Mouse (Mus musculus): Measurements from ENCODE around the gene Ipo11. TPM values are rescaled to one million over a fixed set of nuclear protein-coding genes. Genes with fewer than 3 reads are reported as not detected.

Gene Ipo11
- polyA plus RNA-seq, 1 experiment from 2014 or later, result 14.3 TPM

DNA sequence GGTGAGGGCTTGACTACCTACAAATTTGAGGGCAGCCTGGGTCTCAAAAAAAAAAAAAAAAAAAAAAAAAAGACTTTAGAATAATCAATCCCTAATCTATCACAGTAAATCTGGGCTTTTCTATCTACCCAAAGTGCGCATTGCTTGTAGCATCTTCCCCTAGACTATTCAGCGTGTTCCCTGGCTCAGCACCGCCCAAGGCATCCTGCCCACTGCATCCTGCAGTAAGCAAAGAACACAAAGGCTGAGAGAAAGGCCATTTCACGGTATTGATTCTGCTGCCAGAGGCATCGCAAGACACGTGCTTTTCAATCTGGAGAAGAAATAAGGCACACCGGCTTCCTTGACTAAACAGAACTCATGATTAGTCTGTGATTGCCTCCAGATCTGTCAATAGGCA is 147.9 kb downstream of the Ipo11 start:
- H3K27me3 ChIP-seq (ENCODE audit: control insufficient read depth, insufficient read depth, low read length), result no peaks in the 10 kb centered on the region
- WGBS, result 87% methylated on average over 7 of the region's 7 CpGs
- DNase-seq (ENCODE audit: low spot score), result no peak
- H3K4me3 ChIP-seq (ENCODE audit: low read depth, low read length), result no peak overlapping the region
- H3K9ac ChIP-seq (ENCODE audit: low read length), result no peak overlapping the region
- H3K9me3 ChIP-seq (ENCODE audit: control insufficient read depth, low read length), result no peaks in the 10 kb centered on the region
- no peaks in the 10 kb centered on the region for H3K4me1 ChIP-seq (replicated peaks; ENCODE audit: control insufficient read depth, insufficient read depth)
- H3K4me2 ChIP-seq (replicated peaks; ENCODE audit: low read depth), result no peak overlapping the region
- H3K36me3 ChIP-seq (ENCODE audit: control insufficient read depth, insufficient read depth, low read length), result no peaks in the 10 kb centered on the region; the same call in 1 of the 2 replicates
- no peak overlapping the region for H3K27ac ChIP-seq (replicated peaks)
- ATAC-seq (ENCODE audit: low FRiP score, low TSS enrichment), result no peak
- TF ChIP-seq EP300 (optimal IDR thresholded peaks at IDR 0.05), result no peak
- TF ChIP-seq CTCF (IDR thresholded peaks at IDR 0.05; ENCODE audit: low read depth), result no peak

DNA sequence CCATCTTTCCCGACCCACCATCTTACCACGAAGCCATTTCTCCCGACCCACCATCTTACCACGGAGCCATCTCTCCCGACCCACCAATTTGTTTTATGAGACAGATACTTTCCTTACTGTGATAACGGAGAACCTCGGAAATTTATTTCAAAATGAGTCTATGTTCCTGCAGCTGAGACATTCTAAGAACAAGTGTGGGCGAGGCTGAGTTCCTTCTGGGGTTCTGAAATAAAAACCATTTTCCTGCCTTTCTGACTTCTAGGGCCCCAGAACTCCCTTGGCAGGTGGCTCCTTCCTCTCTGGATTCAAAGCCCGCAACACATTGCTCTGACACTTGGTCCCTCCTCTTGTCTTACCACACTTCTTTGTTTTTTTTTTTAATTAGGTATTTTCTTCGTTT is 168.0 kb downstream of the Ipo11 start:
- no peak for TF ChIP-seq EP300 (optimal IDR thresholded peaks at IDR 0.05)
- no peak for TF ChIP-seq CTCF (IDR thresholded peaks at IDR 0.05; ENCODE audit: low read depth)
- Histone ChIP-seq H3K36me3 (ENCODE audit: control insufficient read depth, insufficient read depth, low read length) (no peaks in the 10 kb centered on the region), H3K9me3 (ENCODE audit: control insufficient read depth, low read length) (no peaks in the 10 kb centered on the region), H3K4me2 (replicated peaks; ENCODE audit: low read depth) (no peak overlapping the region), H3K4me1 (replicated peaks; ENCODE audit: control insufficient read depth, insufficient read depth) (no peaks in the 10 kb centered on the region), H3K27me3 (ENCODE audit: control insufficient read depth, insufficient read depth, low read length) (no peaks in the 10 kb centered on the region), H3K27ac (replicated peaks) (no peak overlapping the region), H3K4me3 (ENCODE audit: low read depth, low read length) (no peak overlapping the region), H3K9ac (ENCODE audit: low read length) (no peak overlapping the region)
- ATAC-seq (ENCODE audit: low FRiP score, low TSS enrichment), result no peak
- 89% methylated on average over 10 of the region's 10 CpGs for WGBS
- no peak for DNase-seq (ENCODE audit: low spot score)

GRCm38 (mm10) chr13:106762611-106763010 is 174.1 kb downstream of the Ipo11 start:
- no peak for DNase-seq (ENCODE audit: low spot score)
- Histone ChIP-seq H3K9me3 (ENCODE audit: control insufficient read depth, low read length) (no peaks in the 10 kb centered on the region), H3K27ac (replicated peaks) (no peak overlapping the region), H3K27me3 (ENCODE audit: control insufficient read depth, insufficient read depth, low read length) (no peaks in the 10 kb centered on the region), H3K4me3 (ENCODE audit: low read depth, low read length) (no peak overlapping the region), H3K36me3 (ENCODE audit: control insufficient read depth, insufficient read depth, low read length) (no peaks in the 10 kb centered on the region), H3K9ac (ENCODE audit: low read length) (no peak overlapping the region), H3K4me1 (replicated peaks; ENCODE audit: control insufficient read depth, insufficient read depth) (no peaks in the 10 kb centered on the region), H3K4me2 (replicated peaks; ENCODE audit: low read depth) (no peak overlapping the region)
- no peak for ATAC-seq (ENCODE audit: low FRiP score, low TSS enrichment)
- WGBS, result 56% methylated on average over 1 of the region's 1 CpGs
- no peak for TF ChIP-seq EP300 (optimal IDR thresholded peaks at IDR 0.05)
- no peak for TF ChIP-seq CTCF (IDR thresholded peaks at IDR 0.05; ENCODE audit: low read depth)

GRCm38 (mm10) chr13:106761661-106762060 is 175.1 kb downstream of the Ipo11 start:
- WGBS, result 95% methylated on average over 1 of the region's 1 CpGs
- no peak overlapping the region for H3K27ac ChIP-seq (replicated peaks)

GRCm38 (mm10) chr13:106760232-106760875 is 176.4 kb downstream of the Ipo11 start:
- TF ChIP-seq CTCF (IDR thresholded peaks at IDR 0.05; ENCODE audit: low read depth) (no peak), EP300 (optimal IDR thresholded peaks at IDR 0.05) (no peak)
- H3K4me2 ChIP-seq (replicated peaks; ENCODE audit: low read depth), result no peak overlapping the region
- no peak overlapping the region for H3K4me3 ChIP-seq (ENCODE audit: low read depth, low read length)
- H3K36me3 ChIP-seq (ENCODE audit: control insufficient read depth, insufficient read depth, low read length), result no peaks in the 10 kb centered on the region
- ATAC-seq (ENCODE audit: low FRiP score, low TSS enrichment) (0 out of 2 replicates have a peak, but pooled peaks have one; percentile 29), DNase-seq (ENCODE audit: low spot score) (no peak)
- 63% methylated on average over 14 of the region's 14 CpGs for WGBS
- no peaks in the 10 kb centered on the region for H3K4me1 ChIP-seq (replicated peaks; ENCODE audit: control insufficient read depth, insufficient read depth)
- H3K27me3 ChIP-seq (ENCODE audit: control insufficient read depth, insufficient read depth, low read length), result no peaks in the 10 kb centered on the region
- no peak overlapping the region for H3K27ac ChIP-seq (replicated peaks)
- H3K9ac ChIP-seq (ENCODE audit: low read length), result no peak overlapping the region
- H3K9me3 ChIP-seq (ENCODE audit: control insufficient read depth, low read length), result no peaks in the 10 kb centered on the region

More at GRCm38 (mm10) chr13:106761661-106762060, 175.1 kb downstream of the Ipo11 start:
- no peaks in the 10 kb centered on the region for H3K9me3 ChIP-seq (ENCODE audit: control insufficient read depth, low read length)
- ATAC-seq (ENCODE audit: low FRiP score, low TSS enrichment) (no peak), DNase-seq (ENCODE audit: low spot score) (no peak)
- no peak overlapping the region for H3K4me2 ChIP-seq (replicated peaks; ENCODE audit: low read depth)
- H3K4me1 ChIP-seq (replicated peaks; ENCODE audit: control insufficient read depth, insufficient read depth), result no peaks in the 10 kb centered on the region
- TF ChIP-seq EP300 (optimal IDR thresholded peaks at IDR 0.05) (no peak), CTCF (IDR thresholded peaks at IDR 0.05; ENCODE audit: low read depth) (no peak)
- no peaks in the 10 kb centered on the region for H3K27me3 ChIP-seq (ENCODE audit: control insufficient read depth, insufficient read depth, low read length)
- no peak overlapping the region for H3K4me3 ChIP-seq (ENCODE audit: low read depth, low read length)
- H3K36me3 ChIP-seq (ENCODE audit: control insufficient read depth, insufficient read depth, low read length), result no peaks in the 10 kb centered on the region
- H3K9ac ChIP-seq (ENCODE audit: low read length), result no peak overlapping the region

DNA sequence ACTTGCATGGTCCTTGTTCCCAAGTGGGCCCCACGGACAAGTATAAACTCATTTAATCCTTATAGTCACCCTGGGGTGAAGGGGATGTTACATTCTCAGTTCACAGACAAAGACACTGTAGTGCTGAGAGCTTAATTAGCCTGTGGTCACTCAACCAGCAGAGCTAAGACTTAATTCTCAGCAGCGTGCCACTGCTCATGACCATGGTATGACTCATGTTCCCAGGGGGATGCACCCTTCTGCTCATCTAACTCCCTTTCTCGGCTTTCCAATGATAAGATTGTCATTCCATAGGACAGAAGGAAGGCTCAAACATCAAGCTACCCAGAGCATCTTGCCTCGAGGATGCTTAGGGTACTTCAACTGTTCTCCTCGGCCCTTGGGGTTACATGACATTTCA is 180.9 kb downstream of the Ipo11 start:
- no peaks in the 10 kb centered on the region for H3K9me3 ChIP-seq (ENCODE audit: control insufficient read depth, low read length)
- no peak overlapping the region for H3K4me2 ChIP-seq (replicated peaks; ENCODE audit: low read depth)
- 80% methylated on average over 5 of the region's 5 CpGs for WGBS
- no peak overlapping the region for H3K9ac ChIP-seq (ENCODE audit: low read length)
- no peak for DNase-seq (ENCODE audit: low spot score)
- ATAC-seq (ENCODE audit: low FRiP score, low TSS enrichment), result no peak
- H3K27me3 ChIP-seq (ENCODE audit: control insufficient read depth, insufficient read depth, low read length), result no peaks in the 10 kb centered on the region
- TF ChIP-seq EP300 (optimal IDR thresholded peaks at IDR 0.05) (no peak), CTCF (IDR thresholded peaks at IDR 0.05; ENCODE audit: low read depth) (no peak)
- no peak overlapping the region for H3K4me3 ChIP-seq (ENCODE audit: low read depth, low read length)
- H3K27ac ChIP-seq (replicated peaks), result no peak overlapping the region
- H3K4me1 ChIP-seq (replicated peaks; ENCODE audit: control insufficient read depth, insufficient read depth), result no peaks in the 10 kb centered on the region
- H3K36me3 ChIP-seq (ENCODE audit: control insufficient read depth, insufficient read depth, low read length), result no peaks in the 10 kb centered on the region

All from stomach, postnatal 0 days (tissue).